Mouse (Mus musculus): ENCODE measurements around the gene Camk2b.
"Not testable (repeated sequence)": the region's sequence is repeated elsewhere in the genome, so short reads cannot be mapped to it uniquely, and the experiment has no call there.

Camk2b gene

GRCm38 (mm10) chr11:5980108-5980507, 86.1 kb downstream of the Camk2b start:
- DNase-seq: no peak

GRCm38 (mm10) chr11:5979088-5979487, 87.1 kb downstream of the Camk2b start:
- DNase-seq: peak in 1 of 2 experiments; percentile 58

- DNase-seq: peak; percentile 63 to 70
Measured at GRCm38 (mm10) chr11:5976106-5976505, 90.1 kb downstream of the Camk2b start.

- DNase-seq: no peak
Measured at GRCm38 (mm10) chr11:5975068-5975467, 91.1 kb downstream of the Camk2b start.

GRCm38 (mm10) chr11:5974053-5974452, 92.1 kb downstream of the Camk2b start:
- DNase-seq: no peak

- no peak for DNase-seq
Measured at GRCm38 (mm10) chr11:5973151-5973550, 93.0 kb downstream of the Camk2b start.

- DNase-seq: no peak
Measured at GRCm38 (mm10) chr11:5971202-5971601, 95.0 kb downstream of the Camk2b start.

- DNase-seq: no peak
Measured at GRCm38 (mm10) chr11:5968223-5968622, 97.9 kb downstream of the Camk2b start.

- peak in 1 of 2 experiments; percentile 13 for DNase-seq
Measured at GRCm38 (mm10) chr11:5966751-5967150, 99.4 kb downstream of the Camk2b start.

- peak in 1 of 2 experiments; percentile 11 for DNase-seq
Measured at GRCm38 (mm10) chr11:5965865-5966264, 100.3 kb downstream of the Camk2b start.

- no peak for DNase-seq
Measured at GRCm38 (mm10) chr11:5960051-5960450, 106.1 kb downstream of the Camk2b start.

GRCm38 (mm10) chr11:5955546-5956276, 110.5 kb downstream of the Camk2b start, which contains the start of gene Ykt6:
Ykt6 (plus strand) TSS chr11:5955693.
- peak; percentile 95 to 97 for DNase-seq

- peak in 1 of 2 experiments; percentile 70 for DNase-seq
Measured at GRCm38 (mm10) chr11:5954965-5955504, 111.1 kb downstream of the Camk2b start.

- no peak for DNase-seq
Measured at GRCm38 (mm10) chr11:5954435-5954834, 111.7 kb downstream of the Camk2b start.

GRCm38 (mm10) chr11:5953130-5953765, 112.9 kb downstream of the Camk2b start:
- peak; percentile 59 to 72 for DNase-seq

- DNase-seq: no peak
Measured at GRCm38 (mm10) chr11:5952501-5952900, 113.7 kb downstream of the Camk2b start.

- no peak for DNase-seq
Measured at GRCm38 (mm10) chr11:5949586-5950352, 116.4 kb downstream of the Camk2b start, which contains the start of gene Gck. Gck (minus strand) TSS chr11:5950081.

- no peak for DNase-seq
Measured at GRCm38 (mm10) chr11:5948546-5949250, 117.5 kb downstream of the Camk2b start.

- no peak for DNase-seq
Measured at GRCm38 (mm10) chr11:5947796-5948195, 118.4 kb downstream of the Camk2b start.

GRCm38 (mm10) chr11:5945096-5945495, 121.1 kb downstream of the Camk2b start:
- DNase-seq: no peak

GRCm38 (mm10) chr11:5942966-5943365, 123.2 kb downstream of the Camk2b start:
- DNase-seq: no peak

- not testable (repeated sequence) for DNase-seq
Measured at GRCm38 (mm10) chr11:5934531-5934930, 131.6 kb downstream of the Camk2b start.
